Mouse (Mus musculus) retina, adult 2 months (tissue): Measurements from ENCODE around the gene Ano1.

Experiments
- DNase-seq: peaks from one replicate; pipeline ENCODE4 v3.0.0-alpha.2; 2012; ENCODE audit warnings: low read depth, low spot score

Ano1 gene

GRCm38 (mm10) chr7:144764537-144765282, 12.9 kb upstream of the Ano1 start:
- peak; percentile 20 for DNase-seq

GRCm38 (mm10) chr7:144764013-144764412, 12.2 kb upstream of the Ano1 start:
- DNase-seq, result no peak

- DNase-seq, result no peak
These were observed 10.9 kb upstream of the Ano1 start for GRCm38 (mm10) chr7:144762496-144763235.

GRCm38 (mm10) chr7:144760228-144760627, 8.5 kb upstream of the Ano1 start:
- no peak for DNase-seq

GRCm38 (mm10) chr7:144759455-144759854, 7.7 kb upstream of the Ano1 start:
- DNase-seq, result no peak

- no peak for DNase-seq
These were observed 4.0 kb upstream of the Ano1 start for GRCm38 (mm10) chr7:144755511-144756378.

- no peak for DNase-seq
These were observed 2.9 kb upstream of the Ano1 start for GRCm38 (mm10) chr7:144754722-144755121.

GRCm38 (mm10) chr7:144753657-144754031, 1.9 kb upstream of the Ano1 start:
- no peak for DNase-seq

GRCm38 (mm10) chr7:144752919-144753656, 1.3 kb upstream of the Ano1 start:
- no peak for DNase-seq

GRCm38 (mm10) chr7:144747756-144748155, 4.0 kb downstream of the Ano1 start:
- DNase-seq, result no peak

- DNase-seq, result no peak
These were observed 5.3 kb downstream of the Ano1 start for GRCm38 (mm10) chr7:144746466-144746865.

GRCm38 (mm10) chr7:144743874-144744273, 7.9 kb downstream of the Ano1 start:
- DNase-seq, result no peak

GRCm38 (mm10) chr7:144740643-144741042, 11.1 kb downstream of the Ano1 start:
- DNase-seq, result no peak

- no peak for DNase-seq
These were observed 12.0 kb downstream of the Ano1 start for GRCm38 (mm10) chr7:144739810-144740209.

- no peak for DNase-seq
These were observed 13.4 kb downstream of the Ano1 start for GRCm38 (mm10) chr7:144738357-144738798.

GRCm38 (mm10) chr7:144731897-144732291, 19.9 kb downstream of the Ano1 start:
- no peak for DNase-seq

GRCm38 (mm10) chr7:144731182-144731896, 20.4 kb downstream of the Ano1 start:
- no peak for DNase-seq

GRCm38 (mm10) chr7:144724283-144724682, 27.5 kb downstream of the Ano1 start:
- no peak for DNase-seq

GRCm38 (mm10) chr7:144719956-144720355, 31.8 kb downstream of the Ano1 start:
- no peak for DNase-seq

GRCm38 (mm10) chr7:144717736-144718135, 34.0 kb downstream of the Ano1 start:
- no peak for DNase-seq

- no peak for DNase-seq
These were observed 53.9 kb downstream of the Ano1 start for GRCm38 (mm10) chr7:144697870-144698269.
